Mouse (Mus musculus): ENCODE measurements at regions not wholly inside any gene's neighbourhood (a gene's known extent, or its start where the extent isn't known, plus 50 kb on each side); places are given as distances from the start of the nearest gene placed in this dataset.
A peak's percentile ranks its signal among the peaks of the same experiment; 100 is the strongest.
"Not testable (repeated sequence)": the region's sequence is repeated elsewhere in the genome, so short reads cannot be mapped to it uniquely, and the experiment has no call there.

DNA sequence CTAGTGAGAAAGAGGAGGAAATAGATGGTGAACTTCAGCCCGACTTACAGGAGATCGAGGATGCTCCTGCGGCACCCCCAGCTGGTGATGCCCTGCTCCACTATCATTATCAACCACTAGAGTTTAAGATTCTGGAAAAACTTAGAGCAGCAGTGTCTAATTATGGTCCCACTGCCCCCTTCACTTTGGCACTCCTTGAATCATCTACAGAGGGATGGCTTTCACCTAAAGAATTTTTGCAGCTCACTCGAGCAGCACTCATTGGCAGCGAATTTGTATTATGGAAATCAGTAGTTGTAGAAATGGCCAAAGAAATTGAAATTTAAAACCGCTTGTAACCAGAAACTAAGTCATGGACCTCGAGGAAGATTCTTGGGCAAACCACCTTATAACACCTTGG, 1229.1 kb upstream of the Arrdc3 start:
- no peaks in the 10 kb centered on the region for H3K9me3 ChIP-seq (ENCODE audit: low read depth, low read length)
- no peak overlapping the region for H3K9ac ChIP-seq
- H3K27me3 ChIP-seq (ENCODE audit: insufficient read depth, low read length): no peaks in the 10 kb centered on the region
- no peak for DNase-seq
- TF ChIP-seq CTCF (IDR thresholded peaks at IDR 0.05; ENCODE audit: low read depth): no peak
- H3K4me1 ChIP-seq (ENCODE audit: insufficient read depth): no peaks in the 10 kb centered on the region
- ATAC-seq (ENCODE audit: insufficient read depth): no peak
- H3K27ac ChIP-seq (ENCODE audit: low read depth): no peak overlapping the region
- 83% methylated on average over 7 of the region's 7 CpGs for WGBS
- no peaks in the 10 kb centered on the region for H3K36me3 ChIP-seq (ENCODE audit: insufficient read depth)
- H3K4me3 ChIP-seq (ENCODE audit: low read depth, low read length): no peak overlapping the region
- no peak overlapping the region for H3K4me2 ChIP-seq

DNA sequence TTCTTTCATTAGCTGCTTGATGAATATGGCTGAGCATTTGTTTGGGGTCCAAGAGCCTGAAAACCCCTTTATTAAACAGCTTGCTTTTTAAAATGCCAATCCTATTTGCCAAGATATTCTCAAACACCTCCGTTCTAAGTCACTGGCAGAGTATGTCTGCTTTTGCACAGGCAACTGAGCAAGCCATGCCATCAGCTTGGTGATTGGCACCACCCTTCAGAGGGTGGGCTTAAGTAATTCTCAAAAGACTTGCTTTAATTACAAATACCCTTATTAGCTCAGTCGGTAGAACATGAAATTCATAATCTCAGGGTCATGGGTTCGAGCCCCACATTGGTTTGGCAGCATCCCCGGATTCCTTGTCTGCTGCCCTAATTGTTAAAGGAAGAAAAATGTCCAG, 1228.5 kb upstream of the Arrdc3 start:
- Histone ChIP-seq H3K4me2 (no peak overlapping the region), H3K27me3 (ENCODE audit: insufficient read depth, low read length) (no peaks in the 10 kb centered on the region), H3K27ac (ENCODE audit: low read depth) (no peak overlapping the region), H3K4me3 (ENCODE audit: low read depth, low read length) (no peak overlapping the region), H3K4me1 (ENCODE audit: insufficient read depth) (no peaks in the 10 kb centered on the region), H3K9ac (no peak overlapping the region), H3K36me3 (ENCODE audit: insufficient read depth) (no peaks in the 10 kb centered on the region), H3K9me3 (ENCODE audit: low read depth, low read length) (no peaks in the 10 kb centered on the region)
- TF ChIP-seq CTCF (IDR thresholded peaks at IDR 0.05; ENCODE audit: low read depth): no peak
- 64% methylated on average over 4 of the region's 4 CpGs for WGBS
- ATAC-seq (ENCODE audit: insufficient read depth): no peak
- DNase-seq: peak; percentile 16

DNA sequence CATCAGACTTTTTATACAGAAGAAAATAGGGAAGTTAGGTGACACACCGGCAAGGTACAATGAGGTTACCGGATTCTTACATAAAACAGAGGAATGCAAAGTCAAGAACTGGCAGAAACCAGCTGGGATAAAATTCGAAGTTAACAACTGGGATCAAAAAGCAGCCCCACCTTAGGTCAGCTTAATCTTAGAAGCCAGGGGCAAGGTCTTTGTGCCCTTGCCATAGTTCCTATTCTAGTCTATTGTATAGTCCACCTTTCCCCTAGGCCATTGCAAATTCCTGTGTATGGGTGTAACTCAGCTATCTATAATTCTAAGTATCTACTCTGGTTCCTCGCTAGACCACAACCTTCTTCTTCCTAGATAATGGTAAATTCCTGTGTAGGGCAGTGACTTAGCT, 1214.4 kb upstream of the Arrdc3 start:
- not testable (repeated sequence) for H3K4me2 ChIP-seq; H3K27ac ChIP-seq (ENCODE audit: low read depth); H3K9ac ChIP-seq; H3K4me3 ChIP-seq (ENCODE audit: low read depth, low read length); ATAC-seq (ENCODE audit: insufficient read depth); H3K9me3 ChIP-seq (ENCODE audit: low read depth, low read length); H3K27me3 ChIP-seq (ENCODE audit: insufficient read depth, low read length); H3K4me1 ChIP-seq (ENCODE audit: insufficient read depth); H3K36me3 ChIP-seq (ENCODE audit: insufficient read depth); DNase-seq
- WGBS: 87% methylated on average over 4 of the region's 4 CpGs

- Histone ChIP-seq H3K36me3 (ENCODE audit: insufficient read depth) (no peaks in the 10 kb centered on the region), H3K4me3 (ENCODE audit: low read depth, low read length) (no peak overlapping the region), H3K4me1 (ENCODE audit: insufficient read depth) (no peaks in the 10 kb centered on the region), H3K9ac (no peak overlapping the region), H3K4me2 (no peak overlapping the region), H3K9me3 (ENCODE audit: low read depth, low read length) (no peaks in the 10 kb centered on the region), H3K27ac (ENCODE audit: low read depth) (no peak overlapping the region), H3K27me3 (ENCODE audit: insufficient read depth, low read length) (no peaks in the 10 kb centered on the region)
- ATAC-seq (ENCODE audit: insufficient read depth) (no peak), DNase-seq (no peak)
- 71% methylated on average over 2 of the region's 2 CpGs for WGBS
- TF ChIP-seq CTCF (IDR thresholded peaks at IDR 0.05; ENCODE audit: low read depth): no peak
These were observed 1209.8 kb upstream of the Arrdc3 start for GRCm38 (mm10) chr13:79673358-79673757.

- Histone ChIP-seq H3K9me3 (ENCODE audit: low read depth, low read length) (no peaks in the 10 kb centered on the region), H3K27me3 (ENCODE audit: insufficient read depth, low read length) (no peaks in the 10 kb centered on the region), H3K27ac (ENCODE audit: low read depth) (no peak overlapping the region), H3K4me1 (ENCODE audit: insufficient read depth) (no peaks in the 10 kb centered on the region), H3K9ac (no peak overlapping the region), H3K4me3 (ENCODE audit: low read depth, low read length) (no peak overlapping the region), H3K36me3 (ENCODE audit: insufficient read depth) (no peaks in the 10 kb centered on the region), H3K4me2 (no peak overlapping the region)
- 58% methylated on average over 4 of the region's 4 CpGs for WGBS
- peak; percentile 9 for DNase-seq
- no peak for TF ChIP-seq CTCF (IDR thresholded peaks at IDR 0.05; ENCODE audit: low read depth)
- ATAC-seq (ENCODE audit: insufficient read depth): no peak
These were observed 1185.1 kb upstream of the Arrdc3 start for GRCm38 (mm10) chr13:79697847-79698625.

- no peak for DNase-seq
These were observed 1183.7 kb upstream of the Arrdc3 start for GRCm38 (mm10) chr13:79699521-79699920.

More at GRCm38 (mm10) chr13:79699521-79699920, 1183.7 kb upstream of the Arrdc3 start:
- TF ChIP-seq CTCF (IDR thresholded peaks at IDR 0.05; ENCODE audit: low read depth): no peak
- ATAC-seq (ENCODE audit: insufficient read depth): no peak
- Histone ChIP-seq H3K9me3 (ENCODE audit: low read depth, low read length) (no peaks in the 10 kb centered on the region), H3K4me1 (ENCODE audit: insufficient read depth) (no peaks in the 10 kb centered on the region), H3K9ac (no peak overlapping the region), H3K4me3 (ENCODE audit: low read depth, low read length) (no peak overlapping the region), H3K36me3 (ENCODE audit: insufficient read depth) (no peaks in the 10 kb centered on the region), H3K4me2 (no peak overlapping the region), H3K27me3 (ENCODE audit: insufficient read depth, low read length) (no peaks in the 10 kb centered on the region), H3K27ac (ENCODE audit: low read depth) (no peak overlapping the region)

Data from lung, embryonic 14.5 days (tissue).